Mouse (Mus musculus) heart, embryonic 16.5 days (tissue): ENCODE results near the gene Nudt3. TPM values are rescaled to one million over a fixed set of nuclear protein-coding genes. Genes with fewer than 3 reads are reported as not detected.

Source experiments
- ATAC-seq: fragments of 200-750 bp; cut with Nextera tagmentation; replicated peaks from 2 replicates; pipeline ENCODE4 v1.8.0; 2017; ENCODE audit warnings: moderate number of reproducible peaks; ENCODE audit not compliant: insufficient read depth, low FRiP score; ENCODE audit errors: extremely low read depth
- H3K27ac ChIP-seq: fragments of 300-500 bp; sonication (generic); 2 replicates; pipeline ENCODE4 v1.5.1; 2014; ENCODE audit warnings: mild to moderate bottlenecking, low read length, control low read depth, moderate library complexity
- H3K27me3 ChIP-seq: fragments of 300-500 bp; sonication (generic); 2 replicates; pipeline ENCODE4 v1.6.1; 2014; ENCODE audit warnings: low read length, mixed read lengths; ENCODE audit not compliant: control insufficient read depth, insufficient read depth
- H3K36me3 ChIP-seq: fragments of 300-500 bp; sonication (generic); 2 replicates; pipeline ENCODE4 v1.6.1; 2014; ENCODE audit not compliant: control insufficient read depth, insufficient read depth
- H3K4me1 ChIP-seq: fragments of 300-500 bp; sonication (generic); 2 replicates; pipeline ENCODE4 v1.6.1; 2014; ENCODE audit warnings: low read length, mixed read lengths; ENCODE audit not compliant: control insufficient read depth, insufficient read depth
- H3K4me2 ChIP-seq: fragments of 300-500 bp; sonication (generic); 2 replicates; pipeline ENCODE4 v1.6.1; 2014; ENCODE audit warnings: low read depth, mild to moderate bottlenecking, control low read depth, low read length
- H3K4me3 ChIP-seq: fragments of 300-500 bp; sonication (generic); 2 replicates; pipeline ENCODE4 v1.5.1; 2014; ENCODE audit warnings: mild to moderate bottlenecking, control low read depth, low read length
- H3K9ac ChIP-seq: fragments of 300-500 bp; sonication (generic); 2 replicates; pipeline ENCODE4 v1.6.1; 2014; ENCODE audit warnings: low read length, control low read depth
- H3K9me3 ChIP-seq: fragments of 300-500 bp; sonication (generic); replicated peaks from 2 replicates; pipeline ENCODE4 v1.6.1; 2016; ENCODE audit warnings: low read length; ENCODE audit not compliant: control insufficient read depth
- WGBS: fragments of 180-500 bp; shearing (Covaris S2); extraction: QIAGEN DNeasy Blood & Tissue Kit; methylation state at CpG from one replicate; pipeline ENCODE4 v1.1.7; 2014; 5-methylcytosine and 5-hydroxymethylcytosine counted together
- polyA plus RNA-seq: library from polyadenylated mRNA; unstranded; fragments of >200 nt; fragmentation: Nextera tagmentation; extraction: Ambion mirVana; gene quantifications from 2 replicates; pipeline ENCODE4 v1.2.1, GENCODE M21; 2015

Gene Nudt3
- polyA plus RNA-seq, 1 experiment from 2014 or later = 176 TPM

DNA sequence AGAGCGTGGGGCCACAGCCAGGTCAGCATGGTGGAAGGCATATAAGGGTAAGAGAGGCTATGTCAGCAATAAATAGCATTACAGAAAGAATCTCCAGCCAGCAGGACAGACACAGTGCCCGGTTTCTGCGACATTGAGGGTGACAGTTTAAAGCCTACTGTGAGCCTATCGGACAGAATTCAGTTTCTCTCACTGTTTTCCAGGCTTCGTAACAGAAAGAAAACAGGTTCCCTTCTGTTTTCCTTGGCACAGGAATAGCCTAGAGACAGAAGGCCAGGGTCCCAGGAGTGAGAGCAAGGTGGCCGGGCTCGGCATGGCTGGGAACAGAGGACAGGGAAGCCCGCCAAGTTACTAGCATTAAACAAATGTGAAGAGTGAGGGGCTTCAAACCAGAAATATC, 43.5 kb downstream of the Nudt3 start:
- 73% methylated on average over 8 of the region's 8 CpGs for WGBS
- Histone ChIP-seq H3K9ac (no peak overlapping the region), H3K4me2 (no peak overlapping the region), H3K9me3 (no peaks in the 10 kb centered on the region), H3K27me3 (no peaks in the 10 kb centered on the region), H3K4me3 (no peak overlapping the region), H3K4me1 (peaks cover 8% of the 10 kb centered on the region), H3K36me3 (peaks cover 26% of the 10 kb centered on the region), H3K27ac (no peak overlapping the region)
- no peak for ATAC-seq

- Histone ChIP-seq H3K36me3 (peaks cover 26% of the 10 kb centered on the region), H3K4me3 (no peak overlapping the region), H3K27ac (no peak overlapping the region), H3K4me1 (peaks cover 10% of the 10 kb centered on the region), H3K27me3 (no peaks in the 10 kb centered on the region), H3K9me3 (no peaks in the 10 kb centered on the region), H3K9ac (no peak overlapping the region), H3K4me2 (no peak overlapping the region)
- no peak for ATAC-seq
- 92% methylated on average over 10 of the region's 10 CpGs for WGBS
These were observed 44.8 kb downstream of the Nudt3 start for GRCm38 (mm10) chr17:27578487-27578886.

GRCm38 (mm10) chr17:27577468-27577867, 45.8 kb downstream of the Nudt3 start:
- H3K36me3 ChIP-seq = peaks cover 23% of the 10 kb centered on the region
- no peak for ATAC-seq
- no peak overlapping the region for H3K27ac ChIP-seq
- H3K4me3 ChIP-seq = no peak overlapping the region
- H3K9ac ChIP-seq = no peak overlapping the region
- H3K4me2 ChIP-seq = no peak overlapping the region
- H3K9me3 ChIP-seq = no peaks in the 10 kb centered on the region
- H3K27me3 ChIP-seq = no peaks in the 10 kb centered on the region
- peaks cover 10% of the 10 kb centered on the region for H3K4me1 ChIP-seq
- 63% methylated on average over 6 of the region's 6 CpGs for WGBS

- H3K4me3 ChIP-seq = no peak overlapping the region
- H3K4me2 ChIP-seq = no peak overlapping the region
- no peaks in the 10 kb centered on the region for H3K27me3 ChIP-seq
- H3K27ac ChIP-seq = no peak overlapping the region
- ATAC-seq = no peak
- WGBS = 76% methylated on average over 7 of the region's 7 CpGs
- H3K36me3 ChIP-seq = peaks cover 14% of the 10 kb centered on the region
- no peak overlapping the region for H3K9ac ChIP-seq
- no peaks in the 10 kb centered on the region for H3K9me3 ChIP-seq
- H3K4me1 ChIP-seq = peaks cover 15% of the 10 kb centered on the region
These were observed 47.2 kb downstream of the Nudt3 start for GRCm38 (mm10) chr17:27576056-27576455.

- H3K27ac ChIP-seq = peak overlapping the region; percentile 41; the same call in 1 of the 2 replicates
- no peak overlapping the region for H3K4me2 ChIP-seq
- no peak for ATAC-seq
- peaks cover 14% of the 10 kb centered on the region for H3K36me3 ChIP-seq
- H3K4me1 ChIP-seq = peaks cover 15% of the 10 kb centered on the region
- 72% methylated on average over 10 of the region's 10 CpGs for WGBS
- no peak overlapping the region for H3K4me3 ChIP-seq
- H3K27me3 ChIP-seq = no peaks in the 10 kb centered on the region
- no peaks in the 10 kb centered on the region for H3K9me3 ChIP-seq
- H3K9ac ChIP-seq = no peak overlapping the region
These were observed 48.0 kb downstream of the Nudt3 start for GRCm38 (mm10) chr17:27575116-27575776.

- ATAC-seq = peak; percentile 61
- H3K36me3 ChIP-seq = peaks cover 10% of the 10 kb centered on the region
- no peak overlapping the region for H3K9ac ChIP-seq
- H3K4me2 ChIP-seq = no peak overlapping the region
- no peaks in the 10 kb centered on the region for H3K9me3 ChIP-seq
- peak overlapping the region; percentile 43; the same call in 1 of the 2 replicates for H3K27ac ChIP-seq
- peaks cover 15% of the 10 kb centered on the region for H3K4me1 ChIP-seq
- 78% methylated on average over 15 of the region's 16 CpGs for WGBS
- no peak overlapping the region for H3K4me3 ChIP-seq
- H3K27me3 ChIP-seq = no peaks in the 10 kb centered on the region
These were observed 48.7 kb downstream of the Nudt3 start for GRCm38 (mm10) chr17:27574470-27575115.

GRCm38 (mm10) chr17:27573772-27574320, 49.4 kb downstream of the Nudt3 start:
- peaks cover 5% of the 10 kb centered on the region for H3K36me3 ChIP-seq
- no peak for ATAC-seq
- peaks cover 15% of the 10 kb centered on the region for H3K4me1 ChIP-seq
- no peak overlapping the region for H3K4me3 ChIP-seq
- no peaks in the 10 kb centered on the region for H3K27me3 ChIP-seq
- H3K9me3 ChIP-seq = no peaks in the 10 kb centered on the region
- H3K4me2 ChIP-seq = no peak overlapping the region
- no peak overlapping the region for H3K27ac ChIP-seq
- WGBS = 70% methylated on average over 10 of the region's 10 CpGs
- no peak overlapping the region for H3K9ac ChIP-seq

- Histone ChIP-seq H3K9ac (no peak overlapping the region), H3K4me2 (no peak overlapping the region), H3K27ac (no peak overlapping the region; the same call in 1 of the 2 replicates), H3K4me1 (peaks cover 19% of the 10 kb centered on the region), H3K36me3 (peaks cover 2% of the 10 kb centered on the region), H3K9me3 (no peaks in the 10 kb centered on the region), H3K27me3 (no peaks in the 10 kb centered on the region), H3K4me3 (no peak overlapping the region)
- WGBS = 71% methylated on average over 8 of the region's 8 CpGs
- no peak for ATAC-seq
These were observed 52.0 kb downstream of the Nudt3 start for GRCm38 (mm10) chr17:27571315-27571714.

DNA sequence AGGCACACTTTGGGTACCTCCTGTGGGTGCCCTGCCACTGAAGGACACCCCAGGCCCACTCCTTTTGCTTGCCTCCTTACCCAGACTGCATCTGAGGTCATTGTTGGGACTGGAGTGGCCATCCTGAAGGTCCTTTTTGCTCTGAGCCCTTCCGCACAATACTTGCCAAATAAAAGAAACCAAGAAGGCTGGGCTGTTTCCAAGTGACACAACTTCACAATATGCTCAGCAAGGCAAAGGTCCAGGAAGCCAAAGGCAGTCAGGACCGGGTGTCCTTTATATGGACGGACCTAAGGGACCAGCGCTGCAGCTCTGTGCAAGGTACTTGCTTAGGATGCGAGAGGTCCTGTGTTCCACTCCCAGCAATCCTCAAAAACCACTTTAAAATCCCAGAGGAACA, 55.1 kb downstream of the Nudt3 start:
- no peak for ATAC-seq
- no peak overlapping the region for H3K4me2 ChIP-seq
- WGBS = 89% methylated on average over 5 of the region's 5 CpGs
- H3K27ac ChIP-seq = no peak overlapping the region
- H3K9ac ChIP-seq = no peak overlapping the region
- no peak overlapping the region for H3K4me3 ChIP-seq
- no peaks in the 10 kb centered on the region for H3K27me3 ChIP-seq
- no peaks in the 10 kb centered on the region; the same call in 1 of the 2 replicates for H3K36me3 ChIP-seq
- H3K4me1 ChIP-seq = peaks cover 23% of the 10 kb centered on the region
- H3K9me3 ChIP-seq = no peaks in the 10 kb centered on the region
